8 mouse cellular contexts compared by ENCODE assay signal in the genomic region with DNA sequence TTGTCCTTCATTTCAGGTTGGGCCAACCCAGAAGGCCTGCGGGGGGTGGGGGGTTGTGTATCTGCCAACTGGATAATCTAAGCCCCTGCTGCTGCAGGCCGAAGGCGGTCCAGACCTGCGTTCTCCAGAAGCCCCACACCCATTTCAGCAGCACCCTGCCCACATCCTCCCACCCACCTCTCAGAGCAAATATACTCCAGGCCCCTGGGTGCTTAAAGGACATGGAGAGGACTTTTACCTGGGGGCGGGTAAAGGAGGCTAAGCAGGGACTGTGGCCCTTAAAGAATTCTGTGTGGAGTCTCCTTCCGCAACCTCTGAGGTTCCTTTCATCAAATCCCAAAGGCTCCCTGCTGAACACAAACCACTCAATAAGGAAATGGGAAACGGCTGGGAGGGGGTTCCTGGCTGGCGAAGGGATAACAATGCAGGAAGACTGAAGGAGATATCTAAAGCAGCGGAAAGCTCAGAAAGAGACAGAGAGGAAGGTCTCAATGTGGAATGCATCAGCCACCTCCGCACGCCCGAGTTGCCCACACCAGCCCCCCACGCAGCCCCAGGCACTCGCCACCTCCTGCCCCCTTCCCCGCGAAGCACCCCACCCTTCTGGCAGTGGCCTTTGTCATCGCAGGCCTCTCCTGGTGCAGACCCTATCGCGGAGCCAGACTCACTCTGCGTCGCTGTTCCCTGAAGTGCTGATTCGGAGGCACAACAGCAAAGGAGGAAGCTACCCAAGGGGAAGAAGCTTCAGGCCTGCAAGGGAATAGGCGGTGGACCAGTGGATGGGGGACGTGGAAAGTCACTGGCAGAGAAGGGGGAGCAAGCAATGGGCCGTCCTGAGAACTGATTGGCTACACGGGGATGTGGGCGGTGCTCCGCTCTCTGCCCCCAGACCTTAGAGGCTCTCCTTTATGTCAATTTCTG. TPM values are rescaled to one million over a fixed set of nuclear protein-coding genes. Genes with fewer than 3 reads are reported as not detected.
DNase-seq lines count a peak whose midpoint lies in the region; ATAC-seq lines count a peak whose summit lies in the region.

Gene Tcaf1, minus strand, starts transcription at position 798 of the 921 bp plus-strand sequence.

- H3K27me3 ChIP-seq in intestine, embryonic 15.5 days (replicated peaks): no peaks in the 10 kb centered on the region

- intact Hi-C loops in gastrocnemius, postnatal 36 days (cut with DNase I): no loop called here

- 2% methylated on average over 28 of the region's 28 CpGs for WGBS in intestine, embryonic 15.5 days

- H3K9ac ChIP-seq in intestine, embryonic 15.5 days: peak within 1 kb of the TSS; percentile 81

- H3K4me1 ChIP-seq in intestine, embryonic 15.5 days (replicated peaks): no peaks in the 10 kb centered on the region

- H3K27ac ChIP-seq in intestine, embryonic 15.5 days: peak within 1 kb of the TSS; percentile 91

- H3K4me2 ChIP-seq in intestine, embryonic 15.5 days (replicated peaks): peak within 1 kb of the TSS; percentile 80

- H3K36me3 ChIP-seq in intestine, embryonic 15.5 days: no peaks in the 10 kb centered on the region

- H3K4me3 ChIP-seq in intestine, embryonic 15.5 days (replicated peaks): peak within 1 kb of the TSS; percentile 73

- H3K9me3 ChIP-seq in intestine, embryonic 15.5 days: no peaks in the 10 kb centered on the region

- peak; percentile 99 for ATAC-seq in intestine, embryonic 15.5 days

- DNase-seq in adrenal gland, adult 8-10 months: peak; percentile 86
- DNase-seq in embryo, embryonic 11.5 days (ENCODE audit: low read depth, low spot score): peak; percentile 76
- DNase-seq in gastrocnemius, postnatal 36 days: peak; percentile 50 to 65
- peak; percentile 87 to 93 for DNase-seq in left cerebral cortex, adult 9 months (ENCODE audit: low spot score in 2 of 2)
- peak; percentile 82 to 90 for DNase-seq in lung, postnatal 4 days
- DNase-seq in right cerebral cortex, postnatal 36 days (ENCODE audit: low spot score in 2 of 2): peak; percentile 89 to 94
- no peak for DNase-seq in thymus, postnatal 25 days

RNA-seq across cellular contexts. Expression of gene Tcaf1, which starts in this region (rescaled TPM):
- total RNA-seq in adrenal gland, adult 8-10 months (2022): 100 to 1,000 TPM; 108 to 146 (median 117) TPM
- 1 to 10 TPM; 5.9 to 6.3 TPM for total RNA-seq in gastrocnemius, postnatal 36 days (2021)
- 55.7 and 57.7 TPM in 2 replicates for polyA plus RNA-seq in intestine, embryonic 15.5 days (2015; fragmentation: Nextera tagmentation; extraction: Ambion mirVana)

Comparison
In these comparisons a context has a peak if more than half of its experiments do, and no peak if none do; other contexts are left out.
1. RNA of gene Tcaf1 (total RNA-seq): 108 to 146 TPM in adrenal gland, adult 8-10 months; 5.9 to 6.3 TPM in gastrocnemius, postnatal 36 days; every median in the first group is over 10 times any median in the second.